Mouse (Mus musculus) kidney, adult 18-20 months (tissue): ENCODE results near the gene Opn1sw.

Experiments used
- DNase-seq: peaks from one replicate; pipeline ENCODE4 v3.0.0; 2021

Opn1sw gene

GRCm38 (mm10) chr6:29326961-29327360 lies 61.3 kb downstream of the Opn1sw start:
- DNase-seq: no peak
